In the genomic region with DNA sequence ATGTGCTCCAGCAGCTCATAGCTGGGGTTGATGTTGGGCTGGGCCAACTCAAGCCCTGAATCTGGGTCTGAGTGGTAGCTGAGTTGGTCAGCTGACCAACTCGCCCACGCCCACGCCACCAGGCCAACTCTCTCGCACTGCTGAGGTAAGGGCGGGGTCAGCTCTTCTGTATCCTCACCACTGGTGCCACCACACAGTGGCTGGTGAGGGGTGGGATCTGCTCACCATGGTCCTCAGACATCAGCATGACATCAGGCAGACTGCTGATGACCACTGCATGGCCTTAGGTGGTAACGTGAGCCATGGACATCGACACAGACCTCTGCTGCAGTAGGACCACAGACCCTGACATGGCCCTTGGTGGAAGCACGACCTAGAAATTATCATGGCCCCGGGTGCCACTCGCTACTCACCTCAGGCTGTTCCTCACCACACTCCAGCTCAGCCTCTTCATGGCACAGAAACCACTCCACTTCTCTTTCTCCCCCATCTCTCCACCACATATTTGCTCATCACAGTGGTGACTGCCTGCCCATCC, we compare ENCODE assay signal across 22 mouse cellular contexts. TPM values are rescaled to one million over a fixed set of nuclear protein-coding genes. Genes with fewer than 3 reads are reported as not detected.
DNase-seq lines count a peak whose midpoint lies in the region; ATAC-seq lines count a peak whose summit lies in the region.
"Had no signal": no experiment of that assay in that cellular context is flagged by ENCODE, and none has a peak within 500 bp of the region (broad histone marks: within the 10 kb centered on the region; RNA-seq: fewer than 3 reads in every experiment).

No protein-coding gene starts in this region.

- H3K9ac ChIP-seq in embryonic facial prominence, embryonic 13.5 days = no peak overlapping the region
- no peak overlapping the region for H3K9ac ChIP-seq in lung, embryonic 15.5 days
- H3K9ac ChIP-seq: forebrain, postnatal 0 days; heart, embryonic 15.5 days; hindbrain, embryonic 14.5 days had no signal

- ATAC-seq in embryonic facial prominence, embryonic 13.5 days (ENCODE audit: insufficient number of reproducible peaks, insufficient read depth, low FRiP score, low TSS enrichment, low read depth) = peak; percentile 64; the same call in 1 of the 2 replicates
- ATAC-seq in lung, embryonic 15.5 days (ENCODE audit: borderline replicate concordance, extremely low read depth, low FRiP score, low TSS enrichment) = peak; percentile 52; the same call in 1 of the 2 replicates
- ATAC-seq: CD4-positive, CD25-positive, alpha-beta regulatory T cell, adult 4 months; forebrain, postnatal 0 days; intestine, embryonic 16.5 days had no signal

- H3K27ac ChIP-seq in embryonic facial prominence, embryonic 13.5 days = no peak overlapping the region
- H3K27ac ChIP-seq in embryonic facial prominence, embryonic 10.5 days (replicated peaks) = no peak overlapping the region
- no peak overlapping the region for H3K27ac ChIP-seq in heart, embryonic 10.5 days
- H3K27ac ChIP-seq in lung, embryonic 15.5 days = no peak overlapping the region
- H3K27ac ChIP-seq: heart, embryonic 15.5 days; hindbrain, embryonic 14.5 days had no signal

- H3K4me3 ChIP-seq in embryonic facial prominence, embryonic 13.5 days = no peak overlapping the region
- no peak overlapping the region for H3K4me3 ChIP-seq in embryonic facial prominence, embryonic 10.5 days
- no peak overlapping the region for H3K4me3 ChIP-seq in heart, embryonic 10.5 days
- H3K4me3 ChIP-seq in lung, embryonic 15.5 days = no peak overlapping the region
- H3K4me3 ChIP-seq: heart, embryonic 15.5 days had no signal

- 0 out of 2 replicates have a peak, but pooled peaks cover 5% of the 10 kb centered on the region for H3K4me1 ChIP-seq in embryonic facial prominence, embryonic 13.5 days
- no peaks in the 10 kb centered on the region; the same call in 1 of the 2 replicates for H3K4me1 ChIP-seq in embryonic facial prominence, embryonic 10.5 days
- H3K4me1 ChIP-seq in heart, embryonic 10.5 days = peaks cover 13% of the 10 kb centered on the region
- no peaks in the 10 kb centered on the region for H3K4me1 ChIP-seq in lung, embryonic 15.5 days

- H3K36me3 ChIP-seq in embryonic facial prominence, embryonic 13.5 days = peaks cover 40% of the 10 kb centered on the region
- peaks cover 44% of the 10 kb centered on the region for H3K36me3 ChIP-seq in embryonic facial prominence, embryonic 10.5 days (replicated peaks)
- peaks cover 23% of the 10 kb centered on the region for H3K36me3 ChIP-seq in heart, embryonic 10.5 days
- peaks cover 17% of the 10 kb centered on the region for H3K36me3 ChIP-seq in lung, embryonic 15.5 days

- H3K9me3 ChIP-seq in embryonic facial prominence, embryonic 13.5 days = no peaks in the 10 kb centered on the region
- H3K9me3 ChIP-seq in embryonic facial prominence, embryonic 10.5 days = no peaks in the 10 kb centered on the region
- H3K9me3 ChIP-seq in heart, embryonic 10.5 days = no peaks in the 10 kb centered on the region
- no peaks in the 10 kb centered on the region for H3K9me3 ChIP-seq in lung, embryonic 15.5 days
- H3K9me3 ChIP-seq: G1E; heart, embryonic 15.5 days had no signal

- no peak for DNase-seq in embryonic facial prominence, embryonic 10.5 days (ENCODE audit: low spot score)
- peak; percentile 58 for DNase-seq in heart, adult 11 months
- no peak for DNase-seq in heart, embryonic 10.5 days (ENCODE audit: low spot score)
- no peak for DNase-seq in lung, postnatal 4 days
- DNase-seq in embryo, embryonic 11 days = no peak
- DNase-seq: adrenal gland, postnatal 10 days; B cell, adult 2 months; cerebellum, adult 11 months; cerebellum, adult 8-10 months; cerebellum, postnatal 14 days; forebrain, postnatal 0 days; gastrocnemius, postnatal 14 days; heart, adult 18-20 months; heart, postnatal 14 days had no signal

- H3K27me3 ChIP-seq in embryonic facial prominence, embryonic 13.5 days = no peaks in the 10 kb centered on the region
- H3K27me3 ChIP-seq in embryonic facial prominence, embryonic 10.5 days (replicated peaks; ENCODE audit: low read depth, poor library complexity, severe bottlenecking) = no peaks in the 10 kb centered on the region
- H3K27me3 ChIP-seq in heart, embryonic 10.5 days (ENCODE audit: insufficient read depth, poor library complexity, severe bottlenecking) = no peaks in the 10 kb centered on the region
- no peaks in the 10 kb centered on the region for H3K27me3 ChIP-seq in lung, embryonic 15.5 days

- WGBS in embryonic facial prominence, embryonic 13.5 days = 94% methylated on average over 10 of the region's 10 CpGs
- WGBS in embryonic facial prominence, embryonic 10.5 days = 95% methylated on average over 10 of the region's 10 CpGs
- WGBS in heart, embryonic 10.5 days = 95% methylated on average over 10 of the region's 10 CpGs
- 95% methylated on average over 10 of the region's 10 CpGs for WGBS in lung, embryonic 15.5 days

- H3K4me2 ChIP-seq in embryonic facial prominence, embryonic 13.5 days = no peak overlapping the region
- no peak overlapping the region for H3K4me2 ChIP-seq in lung, embryonic 15.5 days
- H3K4me2 ChIP-seq: heart, embryonic 11.5 days; heart, embryonic 15.5 days; hindbrain, embryonic 14.5 days had no signal

RNA-seq across cellular contexts. Expression of a gene that starts 24.5 kb away (rescaled TPM):
- polyA plus RNA-seq in embryonic facial prominence, embryonic 13.5 days (2015; fragmentation: Nextera tagmentation; extraction: Ambion mirVana) = 79.6 and 92.9 TPM in 2 replicates
- polyA plus RNA-seq in embryonic facial prominence, embryonic 10.5 days (2016; fragmentation: Nextera tagmentation; extraction: Ambion mirVana) = 54.0 and 55.7 TPM in 2 replicates
- 48.9 and 72.1 TPM in 2 replicates for polyA plus RNA-seq in heart, embryonic 10.5 days (2016; fragmentation: Nextera tagmentation; extraction: Ambion mirVana)
- 64.4 and 64.8 TPM in 2 replicates for polyA plus RNA-seq in lung, embryonic 15.5 days (2015; fragmentation: Nextera tagmentation; extraction: Ambion mirVana)
